Mouse (Mus musculus) lung, postnatal 25 days (tissue): Measurements from ENCODE around the gene Fat3.

ENCODE experiments used
- DNase-seq: peaks from one replicate; pipeline ENCODE4 v3.0.0; 2022; ENCODE audit warnings: low spot score

Fat3 gene

GRCm38 (mm10) chr9:16437805-16438204 lies 63.3 kb downstream of the Fat3 start:
- DNase-seq, result no peak

DNA sequence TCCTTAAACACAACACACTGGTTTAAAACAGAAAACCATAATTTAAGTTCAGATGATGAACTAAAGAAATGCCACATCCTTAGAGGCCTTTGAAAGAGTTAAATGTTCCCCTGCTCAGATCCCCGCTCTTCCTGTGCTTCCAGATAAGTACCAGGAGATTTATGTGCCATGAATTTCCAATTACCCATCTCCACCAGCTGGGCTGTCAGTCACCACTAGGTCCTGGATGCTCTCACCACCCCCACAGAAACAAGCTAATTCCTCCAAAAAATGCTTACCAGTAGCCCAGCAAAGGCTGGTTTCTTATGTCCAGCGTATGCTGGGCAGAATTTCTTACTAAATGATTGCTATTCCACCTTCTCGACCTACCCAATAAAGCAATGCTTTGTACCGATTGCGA lies 72.5 kb downstream of the Fat3 start:
- DNase-seq, result no peak

- DNase-seq, result no peak
Observed at GRCm38 (mm10) chr9:16422707-16423106, 78.4 kb downstream of the Fat3 start.

- no peak for DNase-seq
Observed at GRCm38 (mm10) chr9:16402815-16403214, 98.3 kb downstream of the Fat3 start.

- DNase-seq, result no peak
Observed at GRCm38 (mm10) chr9:16398734-16399686, 102.1 kb downstream of the Fat3 start.

GRCm38 (mm10) chr9:16389141-16389540 lies 111.9 kb downstream of the Fat3 start:
- DNase-seq, result no peak

GRCm38 (mm10) chr9:16387527-16387926 lies 113.6 kb downstream of the Fat3 start:
- DNase-seq, result no peak

GRCm38 (mm10) chr9:16363713-16364112 lies 137.4 kb downstream of the Fat3 start:
- DNase-seq, result no peak

DNA sequence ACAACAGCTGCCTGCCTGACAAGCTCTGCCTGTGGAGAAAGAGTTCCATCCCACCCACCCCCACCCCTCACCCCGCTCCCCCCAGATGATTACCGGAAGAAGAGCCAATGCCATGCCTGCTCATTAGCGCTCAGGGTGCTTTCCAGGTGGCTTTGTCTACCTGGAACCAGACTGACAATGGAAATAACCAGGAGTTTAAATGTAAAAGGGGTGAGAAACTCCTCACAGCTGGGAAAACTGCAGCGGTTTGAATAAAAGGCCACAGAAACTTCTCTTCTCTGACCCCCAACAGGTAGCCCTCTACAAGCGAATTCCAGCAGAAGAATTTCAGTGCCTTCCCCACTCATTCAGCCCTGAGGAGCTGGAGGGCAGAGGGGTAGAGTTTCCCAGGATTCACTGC lies 139.3 kb downstream of the Fat3 start:
- no peak for DNase-seq

- DNase-seq, result no peak
Observed at GRCm38 (mm10) chr9:16356636-16357035, 144.4 kb downstream of the Fat3 start.

DNA sequence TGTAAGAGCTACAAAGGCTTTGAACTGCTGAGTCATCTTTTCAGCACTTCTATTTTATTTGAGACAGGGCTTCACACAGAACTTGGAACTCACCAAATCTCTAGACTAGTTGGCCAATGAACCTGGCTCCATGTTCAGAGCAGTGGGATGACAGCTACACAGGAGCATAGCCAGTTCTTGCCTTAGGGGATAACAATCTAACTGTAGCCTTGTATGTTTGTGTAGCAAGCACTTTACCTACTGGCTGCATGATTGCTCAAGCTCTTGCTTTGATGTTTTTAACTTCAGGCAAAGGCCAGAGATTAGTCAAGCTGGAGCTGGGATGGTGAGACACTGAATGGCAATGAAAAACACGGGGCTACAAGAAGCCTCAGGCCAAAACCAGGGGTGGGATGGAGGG lies 146.2 kb downstream of the Fat3 start:
- DNase-seq, result no peak

DNA sequence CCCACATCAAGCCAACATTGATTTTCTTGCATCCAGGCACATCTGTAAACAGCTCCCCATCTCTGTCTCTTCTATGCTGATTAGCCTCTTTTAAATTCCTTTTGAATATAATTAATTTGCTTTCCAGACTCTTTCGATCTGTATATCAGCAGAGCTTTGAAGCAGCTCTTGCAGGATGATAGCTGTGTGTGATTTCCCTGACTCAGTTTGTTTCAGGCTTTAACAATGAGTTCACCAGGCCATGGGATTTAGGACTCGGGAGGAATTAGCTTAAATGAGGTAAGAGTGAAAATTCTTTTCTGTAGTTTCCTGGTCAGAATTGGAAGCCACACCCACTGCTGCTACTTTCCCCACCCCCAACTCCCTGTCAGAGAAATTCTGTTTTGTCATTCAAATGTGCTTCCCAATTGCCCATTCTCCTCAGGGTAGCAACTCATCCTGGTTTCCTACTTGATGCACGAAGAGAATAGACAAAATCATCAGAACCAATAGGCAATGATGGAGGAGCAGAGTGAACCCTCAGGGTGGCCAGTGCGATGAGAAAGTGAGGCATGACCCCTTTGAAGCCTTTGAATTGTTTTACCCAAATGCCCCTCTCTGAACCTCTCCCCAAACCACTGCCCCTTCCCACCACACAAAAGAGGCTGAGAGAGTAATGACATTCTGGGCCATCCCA lies 147.9 kb downstream of the Fat3 start:
- no peak for DNase-seq

GRCm38 (mm10) chr9:16352486-16353048 lies 148.5 kb downstream of the Fat3 start:
- no peak for DNase-seq

DNA sequence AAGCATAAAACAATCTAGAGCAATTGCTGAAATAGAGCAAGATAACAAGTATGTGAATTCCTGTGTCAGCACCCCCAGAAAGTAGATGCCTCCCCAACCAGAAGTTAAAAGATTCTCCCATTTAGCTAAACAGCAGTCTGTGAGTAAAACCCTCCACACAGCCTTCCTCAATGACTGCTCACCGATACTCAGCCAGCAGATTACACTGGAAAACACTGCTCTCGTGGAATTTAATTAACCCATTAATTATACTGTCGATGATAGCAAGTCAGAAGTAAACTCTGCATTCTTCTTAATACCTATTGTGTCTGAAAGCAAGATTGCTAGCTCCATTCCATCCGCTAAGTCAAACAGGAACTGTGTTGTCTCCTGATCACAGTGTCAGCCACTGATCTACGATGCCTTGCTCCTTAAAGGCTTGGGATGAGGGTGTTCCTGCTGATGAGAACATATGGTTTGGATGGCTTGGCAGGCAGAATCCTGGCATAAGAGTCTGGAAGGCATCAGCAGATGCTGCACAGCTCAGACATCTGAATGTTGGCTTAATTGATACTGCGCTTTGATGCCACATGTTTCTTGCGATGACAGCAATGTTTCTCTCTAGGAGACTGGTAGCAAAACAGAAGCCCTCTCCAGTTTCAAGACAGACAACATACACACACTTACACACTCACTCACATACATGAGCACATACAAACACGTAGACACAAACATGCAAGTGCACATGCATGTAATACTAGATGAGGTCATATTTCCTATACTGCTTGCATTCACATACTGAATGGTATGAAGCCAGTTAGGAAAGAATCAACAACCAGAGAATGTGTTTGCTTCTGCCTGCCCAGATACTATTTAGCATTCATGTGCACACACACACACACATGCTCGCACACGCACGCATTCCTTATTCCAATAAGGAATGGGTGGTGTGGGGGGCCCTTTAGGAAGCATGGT lies 155.9 kb downstream of the Fat3 start:
- no peak for DNase-seq

- no peak for DNase-seq
Observed at GRCm38 (mm10) chr9:16343191-16343590, 157.9 kb downstream of the Fat3 start.

DNA sequence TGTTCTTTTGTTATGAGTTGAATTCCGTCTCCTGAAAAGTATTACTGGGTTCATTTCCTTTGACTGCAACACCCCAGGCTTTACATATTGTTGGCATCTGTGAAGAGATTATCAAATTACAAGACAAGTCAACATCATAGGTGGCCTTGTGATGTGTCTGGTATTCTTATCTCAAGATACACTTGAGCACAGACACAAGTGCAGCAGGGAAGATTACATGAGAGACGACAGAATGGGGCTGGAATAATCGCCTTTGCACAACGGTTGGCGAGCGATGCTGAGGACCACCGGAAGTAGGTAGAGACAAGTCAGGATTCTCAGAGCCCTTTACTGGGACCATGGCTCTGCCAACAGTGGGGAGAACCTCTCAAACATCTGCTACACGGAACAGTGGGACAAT lies 158.5 kb downstream of the Fat3 start:
- no peak for DNase-seq

DNA sequence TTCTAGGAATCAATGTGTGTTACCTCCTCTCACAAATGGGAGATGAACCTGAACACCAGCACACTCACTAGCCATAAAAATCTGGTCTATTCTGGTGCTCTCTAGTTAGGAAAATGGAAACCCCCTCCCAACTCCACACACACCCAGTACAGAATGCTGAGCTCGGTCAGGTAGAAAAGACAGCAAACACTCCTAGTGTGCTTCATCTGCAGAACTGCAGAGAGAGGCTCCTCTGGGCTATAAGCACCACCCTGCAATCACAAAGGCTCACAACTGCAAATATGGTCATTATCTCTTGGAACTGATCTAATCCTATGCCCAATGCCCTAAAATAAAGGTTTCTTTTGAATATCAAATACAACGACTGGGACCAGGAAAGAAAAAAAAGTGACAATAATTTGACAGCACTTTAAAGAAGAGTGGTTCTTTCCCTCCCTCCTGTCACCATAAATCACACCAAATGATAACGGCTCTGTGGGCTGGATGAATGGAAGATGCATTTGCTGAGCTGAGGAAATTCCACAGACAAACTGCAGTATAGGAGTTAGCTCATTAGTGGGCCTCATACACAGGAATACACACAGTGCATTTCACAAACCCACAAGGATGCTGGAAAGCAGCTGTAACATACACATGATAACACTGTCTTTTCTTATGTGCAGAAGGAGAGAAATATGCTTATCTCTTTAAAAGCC lies 170.6 kb downstream of the Fat3 start:
- DNase-seq, result no peak

DNA sequence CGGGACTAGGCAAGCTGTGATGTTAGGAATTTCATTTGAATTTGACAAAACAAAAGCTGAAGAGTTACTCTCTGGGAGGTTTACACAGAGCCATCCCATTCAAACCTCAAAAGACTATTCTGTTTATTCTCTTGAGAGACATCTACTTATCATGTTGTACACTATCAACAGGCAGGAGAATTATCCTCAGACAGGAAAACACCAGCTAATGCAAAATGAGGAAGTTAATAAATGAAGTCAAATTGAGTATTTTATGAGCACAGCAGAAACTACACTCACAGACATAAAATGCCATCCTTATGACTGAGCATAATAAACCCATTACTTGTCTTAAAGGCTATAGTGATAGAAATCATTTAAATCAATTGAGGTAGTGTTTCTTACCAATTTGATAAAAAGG lies 182.1 kb downstream of the Fat3 start:
- no peak for DNase-seq

- no peak for DNase-seq
Observed at GRCm38 (mm10) chr9:16312599-16313197, 188.4 kb downstream of the Fat3 start.
